Mouse (Mus musculus): ENCODE measurements around the gene Adss.

DNA sequence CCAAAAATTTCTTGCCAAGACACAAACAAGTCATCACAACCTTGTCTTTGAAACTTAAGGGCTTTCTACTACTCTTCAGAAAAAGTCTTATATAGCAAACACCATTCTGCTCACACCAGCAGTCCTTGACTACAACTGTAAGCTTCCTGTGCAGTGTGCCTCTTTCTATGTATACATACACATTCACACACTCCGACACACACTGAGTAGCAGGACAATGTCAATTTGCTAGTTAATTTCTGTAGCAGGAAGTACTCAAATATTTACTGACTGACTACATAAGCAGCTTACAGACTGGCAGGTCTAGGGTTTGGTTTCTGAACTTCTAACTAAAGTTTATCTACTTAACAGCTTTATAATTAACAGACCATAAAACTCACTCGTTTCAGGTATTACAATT lies 18.9 kb downstream of the Adss start:
- no peak for TF ChIP-seq CTCF (IDR thresholded peaks at IDR 0.05; ENCODE audit: low read depth)
- no peak for TF ChIP-seq EP300 (IDR thresholded peaks at IDR 0.05; ENCODE audit: low read depth)

Measured in heart, postnatal 0 days (tissue).